Mouse (Mus musculus): ENCODE measurements around the gene Fgfr2.

GRCm38 (mm10) chr7:132891561-132892310 lies 231.4 kb downstream of the Fgfr2 start:
- no peak for TF ChIP-seq POLR2A (IDR thresholded peaks at IDR 0.05; ENCODE audit: insufficient read length, low read depth)
- TF ChIP-seq USF1 (IDR thresholded peaks at IDR 0.05; ENCODE audit: low read depth): no peak
- no peak for TF ChIP-seq MAX (IDR thresholded peaks at IDR 0.05; ENCODE audit: low read depth)
- no peak for TF ChIP-seq CEBPB (IDR thresholded peaks at IDR 0.05; ENCODE audit: insufficient read depth, poor library complexity, severe bottlenecking)
- TF ChIP-seq REST (IDR thresholded peaks at IDR 0.05; ENCODE audit: insufficient read depth, insufficient read length): no peak
- TF ChIP-seq MYOD1 (IDR thresholded peaks at IDR 0.05; ENCODE audit: control insufficient read depth in 1 of 3, insufficient read length in 2 of 3, low read depth in 2 of 3): no peak
- TF ChIP-seq MYOG (IDR thresholded peaks at IDR 0.05; ENCODE audit: control insufficient read depth in 1 of 3, insufficient read depth in 1 of 3, insufficient read length in 2 of 3, low read depth in 2 of 3): no peak
